26 mouse cellular contexts compared by ENCODE assay signal in genomic region chr5:110437632-110438261, GRCm38 (mm10).
"Had no signal": no experiment of that assay in that cellular context is flagged by ENCODE, and none has a peak within 500 bp of the region (broad histone marks: within the 10 kb centered on the region; RNA-seq: fewer than 3 reads in every experiment).

No protein-coding gene starts in this region.

- H3K27me3 ChIP-seq: heart, embryonic 12.5 days; hindbrain, embryonic 12.5 days; intestine, embryonic 15.5 days; limb, embryonic 13.5 days; limb, embryonic 15.5 days; liver, embryonic 13.5 days had no signal

- ATAC-seq: hindbrain, embryonic 16.5 days; inflammation-experienced regulatory T-cells, adult 6 months; intestine, embryonic 15.5 days; intestine, postnatal 0 days had no signal

- H3K4me3 ChIP-seq: gastrocnemius, adult 2 months; heart, embryonic 10.5 days; heart, embryonic 12.5 days; hindbrain, embryonic 10.5 days; hindbrain, embryonic 12.5 days; intestine, embryonic 15.5 days; limb, embryonic 13.5 days; limb, embryonic 15.5 days; liver, embryonic 13.5 days had no signal

- H3K27ac ChIP-seq: hindbrain, embryonic 10.5 days; hindbrain, embryonic 12.5 days; hindbrain, embryonic 14.5 days; intestine, embryonic 15.5 days; limb, embryonic 13.5 days; limb, embryonic 15.5 days; liver, embryonic 13.5 days had no signal

- H3K4me2 ChIP-seq: heart, embryonic 12.5 days; hindbrain, embryonic 12.5 days; hindbrain, embryonic 14.5 days; intestine, embryonic 15.5 days; limb, embryonic 13.5 days; limb, embryonic 15.5 days; liver, embryonic 11.5 days; liver, embryonic 13.5 days had no signal

- H3K9me3 ChIP-seq: heart, embryonic 10.5 days; heart, embryonic 12.5 days; hindbrain, embryonic 10.5 days; hindbrain, embryonic 12.5 days; intestine, embryonic 15.5 days; limb, embryonic 13.5 days; limb, embryonic 15.5 days; liver, embryonic 13.5 days had no signal

- DNase-seq: gastrocnemius, adult 2 months; gastrocnemius, postnatal 10 days; gastrocnemius, postnatal 25 days; heart, adult 18-20 months; heart, postnatal 10 days; heart, postnatal 4 days; kidney, adult 18-20 months; kidney, adult 8-10 months; kidney, postnatal 10 days; kidney, postnatal 36 days; layer of hippocampus, adult 9-11 months; layer of hippocampus, postnatal 36 days; left cerebral cortex, postnatal 4 days; liver, embryonic 13.5 days had no signal

- H3K9ac ChIP-seq: heart, embryonic 12.5 days; hindbrain, embryonic 12.5 days; hindbrain, embryonic 14.5 days; intestine, embryonic 15.5 days; limb, embryonic 13.5 days; limb, embryonic 15.5 days; liver, embryonic 13.5 days had no signal

- H3K36me3 ChIP-seq: intestine, embryonic 15.5 days had no signal
